Mouse (Mus musculus): ENCODE data around the gene Gm49510. TPM values are rescaled to one million over a fixed set of nuclear protein-coding genes. Genes with fewer than 3 reads are reported as not detected.

The Gm49510 gene
- polyA plus RNA-seq, 1 experiment from 2014 or later: 0.26 TPM

DNA sequence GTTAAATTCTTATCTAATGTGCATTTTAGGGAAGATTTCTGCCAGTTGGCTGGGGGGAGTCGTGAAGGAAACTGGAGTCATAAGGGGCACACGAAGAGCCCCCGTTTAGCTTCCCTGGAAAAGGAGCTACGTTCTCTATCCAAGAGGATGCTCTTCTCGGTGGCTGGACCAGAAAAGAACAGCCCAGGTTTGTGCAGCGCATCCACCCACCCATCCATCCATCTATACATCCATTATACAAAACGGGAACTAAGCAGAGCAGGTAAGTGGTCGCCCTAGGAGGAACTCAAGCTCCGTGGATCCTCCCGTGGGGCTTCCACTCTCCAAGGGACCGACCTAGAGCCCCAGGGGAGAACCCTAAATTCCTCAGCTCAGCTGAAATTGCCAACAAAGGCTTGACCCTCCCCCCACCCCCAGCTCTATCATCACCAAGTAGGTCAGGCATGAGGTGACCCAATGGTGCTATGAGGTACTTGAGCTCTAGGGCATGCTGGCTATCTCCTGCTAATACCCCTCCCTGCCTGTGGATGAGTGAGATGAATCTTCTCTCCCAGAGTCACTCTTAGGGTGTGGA, 48.8 kb downstream of the Gm49510 start:
- no peak overlapping the region for H3K9ac ChIP-seq

GRCm38 (mm10) chr15:78948883-78949282, 49.4 kb downstream of the Gm49510 start:
- peaks cover 15% of the 10 kb centered on the region for H3K4me1 ChIP-seq (replicated peaks)
- peaks cover 42% of the 10 kb centered on the region for H3K27me3 ChIP-seq
- 0 out of 2 replicates have a peak, but pooled peaks cover 2% of the 10 kb centered on the region for H3K36me3 ChIP-seq (replicated peaks)
- H3K4me2 ChIP-seq: no peak overlapping the region
- no peak overlapping the region for H3K4me3 ChIP-seq (replicated peaks)
- no peaks in the 10 kb centered on the region for H3K9me3 ChIP-seq (replicated peaks)
- no peak for ATAC-seq (ENCODE audit: insufficient read depth)
- no peak overlapping the region for H3K27ac ChIP-seq (replicated peaks)
- H3K9ac ChIP-seq: no peak overlapping the region
- WGBS (ENCODE audit: insufficient replicate concordance): 86% methylated on average over 3 of the region's 3 CpGs

More for the DNA sequence above, 48.8 kb downstream of the Gm49510 start:
- ATAC-seq (ENCODE audit: insufficient read depth): no peak
- peaks cover 15% of the 10 kb centered on the region for H3K4me1 ChIP-seq (replicated peaks)
- 6% methylated on average over 11 of the region's 11 CpGs for WGBS (ENCODE audit: insufficient replicate concordance)
- 0 out of 2 replicates have a peak, but pooled peaks cover 2% of the 10 kb centered on the region for H3K36me3 ChIP-seq (replicated peaks)
- peaks cover 46% of the 10 kb centered on the region for H3K27me3 ChIP-seq
- no peak overlapping the region for H3K27ac ChIP-seq (replicated peaks)
- H3K4me2 ChIP-seq: peak overlapping the region; percentile 67
- H3K9me3 ChIP-seq (replicated peaks): no peaks in the 10 kb centered on the region
- peak overlapping the region; percentile 30 for H3K4me3 ChIP-seq (replicated peaks)

DNA sequence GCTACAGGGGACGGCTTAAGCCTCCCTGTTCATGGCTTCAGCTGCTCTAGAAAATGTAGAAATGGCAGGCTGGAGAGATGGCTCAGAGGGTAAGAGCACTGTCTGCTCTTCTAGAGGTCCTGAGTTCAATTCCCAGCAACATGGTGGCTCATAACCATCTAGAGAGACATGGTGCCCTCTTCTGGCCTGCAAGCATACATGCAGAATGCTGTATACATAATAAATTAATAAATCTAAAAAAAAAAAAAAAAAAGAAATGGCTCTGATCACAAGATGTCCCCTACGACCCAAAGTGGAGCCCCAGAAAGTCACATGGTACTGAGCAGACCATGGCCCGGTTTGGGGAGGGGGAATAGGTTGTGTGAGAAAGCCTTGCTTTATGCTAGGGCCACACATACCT, 56.2 kb downstream of the Gm49510 start:
- Histone ChIP-seq H3K27me3 (peaks cover 5% of the 10 kb centered on the region; the same call in 1 of the 2 replicates), H3K27ac (replicated peaks) (no peak overlapping the region), H3K4me2 (no peak overlapping the region), H3K36me3 (replicated peaks) (no peaks in the 10 kb centered on the region), H3K9me3 (replicated peaks) (no peaks in the 10 kb centered on the region), H3K4me1 (replicated peaks) (no peaks in the 10 kb centered on the region; the same call in 1 of the 2 replicates), H3K4me3 (replicated peaks) (no peak overlapping the region), H3K9ac (no peak overlapping the region)
- 47% methylated on average over 3 of the region's 3 CpGs for WGBS (ENCODE audit: insufficient replicate concordance)
- ATAC-seq (ENCODE audit: insufficient read depth): no peak

DNA sequence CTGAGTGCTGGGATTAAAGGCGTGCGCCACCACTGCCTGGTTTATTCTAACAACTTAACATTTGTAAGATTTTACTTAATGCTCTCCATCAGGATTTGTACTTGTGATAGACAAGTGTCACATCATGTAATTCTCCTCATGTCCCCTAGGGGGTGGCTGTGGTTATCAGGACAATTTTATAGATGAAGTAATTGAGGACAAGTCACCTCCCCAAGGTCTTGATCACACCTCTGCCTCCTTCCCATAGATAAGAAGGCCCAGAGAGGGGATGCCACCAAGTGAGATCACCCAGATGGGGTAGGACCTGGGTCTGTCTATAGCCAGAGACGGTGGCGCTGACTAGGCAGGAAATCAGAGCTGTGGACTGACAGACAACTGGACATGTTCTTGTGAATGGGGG, 56.9 kb downstream of the Gm49510 start:
- no peak overlapping the region for H3K27ac ChIP-seq (replicated peaks)
- no peak overlapping the region for H3K4me3 ChIP-seq (replicated peaks)
- ATAC-seq (ENCODE audit: insufficient read depth): no peak
- H3K27me3 ChIP-seq: peaks cover 9% of the 10 kb centered on the region
- H3K9me3 ChIP-seq (replicated peaks): no peaks in the 10 kb centered on the region
- H3K9ac ChIP-seq: no peak overlapping the region
- 67% methylated on average over 4 of the region's 4 CpGs for WGBS (ENCODE audit: insufficient replicate concordance)
- no peak overlapping the region for H3K4me2 ChIP-seq
- no peaks in the 10 kb centered on the region; the same call in 1 of the 2 replicates for H3K4me1 ChIP-seq (replicated peaks)
- H3K36me3 ChIP-seq (replicated peaks): no peaks in the 10 kb centered on the region

GRCm38 (mm10) chr15:78957021-78957420, 57.6 kb downstream of the Gm49510 start:
- Histone ChIP-seq H3K27ac (replicated peaks) (no peak overlapping the region), H3K27me3 (peaks cover 9% of the 10 kb centered on the region), H3K4me2 (no peak overlapping the region), H3K36me3 (replicated peaks) (no peaks in the 10 kb centered on the region), H3K4me1 (replicated peaks) (no peaks in the 10 kb centered on the region; the same call in 1 of the 2 replicates), H3K9me3 (replicated peaks) (no peaks in the 10 kb centered on the region), H3K4me3 (replicated peaks) (no peak overlapping the region), H3K9ac (no peak overlapping the region)
- no peak for ATAC-seq (ENCODE audit: insufficient read depth)
- WGBS (ENCODE audit: insufficient replicate concordance): 53% methylated on average over 15 of the region's 15 CpGs

DNA sequence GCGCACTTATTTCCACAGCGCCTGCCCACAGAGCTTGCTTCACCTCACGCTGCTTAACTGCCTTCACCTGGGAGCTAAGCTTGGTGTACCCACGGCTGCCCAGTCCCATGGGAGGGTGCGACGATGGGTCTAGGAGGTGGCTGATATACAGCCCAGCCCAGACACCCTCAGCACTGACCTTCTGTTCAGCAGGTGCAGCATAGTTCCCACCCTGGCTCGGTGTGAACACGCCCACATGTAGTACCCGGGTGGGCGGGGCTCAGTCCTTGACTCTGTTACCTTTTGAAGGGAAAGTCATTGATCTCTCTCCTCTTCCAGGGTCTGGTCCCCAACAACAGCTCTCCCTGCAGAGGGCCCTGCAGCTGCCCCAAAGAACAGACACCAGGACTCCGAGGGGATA, 60.1 kb downstream of the Gm49510 start:
- no peaks in the 10 kb centered on the region for H3K9me3 ChIP-seq (replicated peaks)
- H3K9ac ChIP-seq: no peak overlapping the region
- no peak overlapping the region for H3K4me3 ChIP-seq (replicated peaks)
- H3K4me2 ChIP-seq: no peak overlapping the region
- ATAC-seq (ENCODE audit: insufficient read depth): no peak
- no peaks in the 10 kb centered on the region for H3K36me3 ChIP-seq (replicated peaks)
- no peak overlapping the region for H3K27ac ChIP-seq (replicated peaks)
- H3K4me1 ChIP-seq (replicated peaks): no peaks in the 10 kb centered on the region; the same call in 1 of the 2 replicates
- H3K27me3 ChIP-seq: peaks cover 9% of the 10 kb centered on the region; the same call in 1 of the 2 replicates
- WGBS (ENCODE audit: insufficient replicate concordance): 70% methylated on average over 11 of the region's 11 CpGs

GRCm38 (mm10) chr15:78960088-78960487, 60.6 kb downstream of the Gm49510 start:
- no peaks in the 10 kb centered on the region; the same call in 1 of the 2 replicates for H3K4me1 ChIP-seq (replicated peaks)
- H3K36me3 ChIP-seq (replicated peaks): no peaks in the 10 kb centered on the region
- H3K9me3 ChIP-seq (replicated peaks): no peaks in the 10 kb centered on the region
- 43% methylated on average over 4 of the region's 4 CpGs for WGBS (ENCODE audit: insufficient replicate concordance)
- no peak for ATAC-seq (ENCODE audit: insufficient read depth)
- H3K4me2 ChIP-seq: no peak overlapping the region
- H3K27me3 ChIP-seq: peaks cover 9% of the 10 kb centered on the region; the same call in 1 of the 2 replicates
- no peak overlapping the region for H3K27ac ChIP-seq (replicated peaks)
- no peak overlapping the region for H3K4me3 ChIP-seq (replicated peaks)
- H3K9ac ChIP-seq: no peak overlapping the region

DNA sequence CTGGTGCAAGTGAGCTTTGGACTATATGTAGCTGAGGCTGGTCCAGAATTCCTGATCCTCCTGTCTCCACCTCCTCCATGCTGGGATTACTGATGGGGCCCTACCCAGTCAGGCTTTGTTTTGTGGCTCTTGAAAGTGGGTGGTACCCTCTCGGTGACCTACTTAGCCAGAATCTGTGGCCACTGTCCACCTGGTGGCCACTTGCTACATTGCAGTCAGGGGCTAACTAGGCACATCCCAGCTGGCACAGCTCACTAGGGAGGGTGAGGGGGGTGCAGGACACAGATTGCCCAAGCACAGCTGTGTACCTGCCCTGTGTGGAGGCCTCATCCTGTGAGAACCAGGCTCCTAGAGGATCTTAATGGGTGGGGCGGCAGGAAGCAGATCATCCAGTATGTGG, 63.4 kb downstream of the Gm49510 start:
- 0 out of 2 replicates have a peak, but pooled peaks have one; percentile 10 for ATAC-seq (ENCODE audit: insufficient read depth)
- WGBS (ENCODE audit: insufficient replicate concordance): 18% methylated on average over 2 of the region's 2 CpGs

More for the DNA sequence above, 63.4 kb downstream of the Gm49510 start:
- no peaks in the 10 kb centered on the region for H3K36me3 ChIP-seq (replicated peaks)
- no peak overlapping the region for H3K9ac ChIP-seq
- no peaks in the 10 kb centered on the region for H3K9me3 ChIP-seq (replicated peaks)
- no peak overlapping the region for H3K27ac ChIP-seq (replicated peaks)
- H3K4me3 ChIP-seq (replicated peaks): no peak overlapping the region
- no peak overlapping the region for H3K4me2 ChIP-seq
- no peaks in the 10 kb centered on the region for H3K4me1 ChIP-seq (replicated peaks)
- H3K27me3 ChIP-seq: peaks cover 19% of the 10 kb centered on the region

Small RNAs within 50 kb of the gene (microRNA-seq; reads per million reads assigned to microRNA genes)
- gene Mir6955: not detected

Other genes with a start within 250 kb of the Gm49510 start
- not detected in 2 replicates for gene Elfn2, start 180.9 kb upstream of the Gm49510 start, polyA plus RNA-seq (2015; fragmentation: Nextera tagmentation; extraction: Ambion mirVana)
- gene Mfng, start 126.2 kb upstream of the Gm49510 start, polyA plus RNA-seq (2015; fragmentation: Nextera tagmentation; extraction: Ambion mirVana): 4.6 and 5.2 TPM in 2 replicates
- gene Card10, start 96.6 kb upstream of the Gm49510 start, polyA plus RNA-seq (2015; fragmentation: Nextera tagmentation; extraction: Ambion mirVana): 1.8 and 2.5 TPM in 2 replicates
- 13.0 and 15.2 TPM in 2 replicates for gene Cdc42ep1, start 57.0 kb upstream of the Gm49510 start, polyA plus RNA-seq (2015; fragmentation: Nextera tagmentation; extraction: Ambion mirVana)
- gene Lgals2, start 44.1 kb upstream of the Gm49510 start, polyA plus RNA-seq (2015; fragmentation: Nextera tagmentation; extraction: Ambion mirVana): 7.7 and 9.5 TPM in 2 replicates
- 21.4 and 23.6 TPM in 2 replicates for gene Gga1, start 22.5 kb upstream of the Gm49510 start, polyA plus RNA-seq (2015; fragmentation: Nextera tagmentation; extraction: Ambion mirVana)
- 14.4 and 15.3 TPM in 2 replicates for gene Sh3bp1, start 101 bp downstream of the Gm49510 start, polyA plus RNA-seq (2015; fragmentation: Nextera tagmentation; extraction: Ambion mirVana)
- 5.4 and 5.6 TPM in 2 replicates for gene Pdxp, start 14.3 kb downstream of the Gm49510 start, polyA plus RNA-seq (2015; fragmentation: Nextera tagmentation; extraction: Ambion mirVana)
- gene Lgals1, start 27.1 kb downstream of the Gm49510 start, polyA plus RNA-seq (2015; fragmentation: Nextera tagmentation; extraction: Ambion mirVana): 315 and 397 TPM in 2 replicates
- gene Nol12, start 35.3 kb downstream of the Gm49510 start, polyA plus RNA-seq (2015; fragmentation: Nextera tagmentation; extraction: Ambion mirVana): 24.5 and 26.2 TPM in 2 replicates
- 20.2 and 21.2 TPM in 2 replicates for gene Triobp, start 48.1 kb downstream of the Gm49510 start, polyA plus RNA-seq (2015; fragmentation: Nextera tagmentation; extraction: Ambion mirVana)
- gene H1f0, start 128.8 kb downstream of the Gm49510 start, polyA plus RNA-seq (2015; fragmentation: Nextera tagmentation; extraction: Ambion mirVana): 118 and 121 TPM in 2 replicates
- gene Galr3, start 142.2 kb downstream of the Gm49510 start, polyA plus RNA-seq (2015; fragmentation: Nextera tagmentation; extraction: Ambion mirVana): 0.17 TPM in 1 of 2 replicates, not detected in the other
- 47.9 and 55.1 TPM in 2 replicates for gene Ankrd54, start 163.2 kb downstream of the Gm49510 start, polyA plus RNA-seq (2015; fragmentation: Nextera tagmentation; extraction: Ambion mirVana)
- gene Eif3l, start 175.5 kb downstream of the Gm49510 start, polyA plus RNA-seq (2015; fragmentation: Nextera tagmentation; extraction: Ambion mirVana): 116 and 117 TPM in 2 replicates
- gene Micall1, start 209.2 kb downstream of the Gm49510 start, polyA plus RNA-seq (2015; fragmentation: Nextera tagmentation; extraction: Ambion mirVana): 0.86 and 1.3 TPM in 2 replicates
- 118 and 125 TPM in 2 replicates for gene Polr2f, start 241.3 kb downstream of the Gm49510 start, polyA plus RNA-seq (2015; fragmentation: Nextera tagmentation; extraction: Ambion mirVana)
- gene 1700088E04Rik, start 241.6 kb downstream of the Gm49510 start, polyA plus RNA-seq (2015; fragmentation: Nextera tagmentation; extraction: Ambion mirVana): 0.47 and 0.69 TPM in 2 replicates

Measured in liver, embryonic 15.5 days (tissue).